Mouse (Mus musculus) fibroblast of lung, adult 2 months (primary cell): ENCODE results near the gene Smarcc1.
"Not testable (repeated sequence)": the region's sequence is repeated elsewhere in the genome, so short reads cannot be mapped to it uniquely, and the experiment has no call there.

Experiments used
- DNase-seq: peaks from one replicate; pipeline ENCODE4 v3.0.0-alpha.2; 2011; ENCODE audit warnings: low read depth

Gene Smarcc1

GRCm38 (mm10) chr9:110132201-110132605 lies 14.7 kb downstream of the Smarcc1 start:
- DNase-seq = no peak

- no peak for DNase-seq
These were observed 15.4 kb downstream of the Smarcc1 start for GRCm38 (mm10) chr9:110132921-110133320.

- DNase-seq = no peak
These were observed 16.7 kb downstream of the Smarcc1 start for GRCm38 (mm10) chr9:110134176-110134575.

GRCm38 (mm10) chr9:110139119-110139518 lies 21.6 kb downstream of the Smarcc1 start:
- DNase-seq = no peak

- DNase-seq = no peak
These were observed 24.6 kb downstream of the Smarcc1 start for GRCm38 (mm10) chr9:110142097-110142496.

- no peak for DNase-seq
These were observed 31.1 kb downstream of the Smarcc1 start for GRCm38 (mm10) chr9:110148598-110148997.

GRCm38 (mm10) chr9:110159036-110159435 lies 41.5 kb downstream of the Smarcc1 start:
- no peak for DNase-seq

- not testable (repeated sequence) for DNase-seq
These were observed 43.0 kb downstream of the Smarcc1 start for GRCm38 (mm10) chr9:110160486-110160885.

- peak; percentile 70 for DNase-seq
These were observed 44.9 kb downstream of the Smarcc1 start for GRCm38 (mm10) chr9:110162441-110162840.

- no peak for DNase-seq
These were observed 45.6 kb downstream of the Smarcc1 start for GRCm38 (mm10) chr9:110163071-110163470.

GRCm38 (mm10) chr9:110170858-110171257 lies 53.4 kb downstream of the Smarcc1 start:
- no peak for DNase-seq

GRCm38 (mm10) chr9:110199870-110200269 lies 82.4 kb downstream of the Smarcc1 start:
- DNase-seq = no peak

- peak; percentile 85 for DNase-seq
These were observed 88.3 kb downstream of the Smarcc1 start for GRCm38 (mm10) chr9:110205526-110206404.

- DNase-seq = no peak
These were observed 88.9 kb downstream of the Smarcc1 start for GRCm38 (mm10) chr9:110206437-110206836.

GRCm38 (mm10) chr9:110208265-110208664 lies 90.8 kb downstream of the Smarcc1 start:
- DNase-seq = no peak

GRCm38 (mm10) chr9:110208967-110209366 lies 91.5 kb downstream of the Smarcc1 start:
- DNase-seq = no peak

- no peak for DNase-seq
These were observed 106.8 kb downstream of the Smarcc1 start for GRCm38 (mm10) chr9:110224273-110224672.

- DNase-seq = peak; percentile 29
These were observed 108.7 kb downstream of the Smarcc1 start for GRCm38 (mm10) chr9:110226191-110226590.

GRCm38 (mm10) chr9:110228671-110229070 lies 111.2 kb downstream of the Smarcc1 start:
- peak; percentile 35 for DNase-seq

- DNase-seq = no peak
These were observed 111.6 kb downstream of the Smarcc1 start for GRCm38 (mm10) chr9:110229112-110229511.

- no peak for DNase-seq
These were observed 112.2 kb downstream of the Smarcc1 start for GRCm38 (mm10) chr9:110229566-110230248.

- no peak for DNase-seq
These were observed 113.0 kb downstream of the Smarcc1 start for GRCm38 (mm10) chr9:110230395-110231071.

- no peak for DNase-seq
These were observed 117.5 kb downstream of the Smarcc1 start for GRCm38 (mm10) chr9:110234962-110235361.
